Comparison of ENCODE assay signal across 1 mouse cellular context in the genomic region with DNA sequence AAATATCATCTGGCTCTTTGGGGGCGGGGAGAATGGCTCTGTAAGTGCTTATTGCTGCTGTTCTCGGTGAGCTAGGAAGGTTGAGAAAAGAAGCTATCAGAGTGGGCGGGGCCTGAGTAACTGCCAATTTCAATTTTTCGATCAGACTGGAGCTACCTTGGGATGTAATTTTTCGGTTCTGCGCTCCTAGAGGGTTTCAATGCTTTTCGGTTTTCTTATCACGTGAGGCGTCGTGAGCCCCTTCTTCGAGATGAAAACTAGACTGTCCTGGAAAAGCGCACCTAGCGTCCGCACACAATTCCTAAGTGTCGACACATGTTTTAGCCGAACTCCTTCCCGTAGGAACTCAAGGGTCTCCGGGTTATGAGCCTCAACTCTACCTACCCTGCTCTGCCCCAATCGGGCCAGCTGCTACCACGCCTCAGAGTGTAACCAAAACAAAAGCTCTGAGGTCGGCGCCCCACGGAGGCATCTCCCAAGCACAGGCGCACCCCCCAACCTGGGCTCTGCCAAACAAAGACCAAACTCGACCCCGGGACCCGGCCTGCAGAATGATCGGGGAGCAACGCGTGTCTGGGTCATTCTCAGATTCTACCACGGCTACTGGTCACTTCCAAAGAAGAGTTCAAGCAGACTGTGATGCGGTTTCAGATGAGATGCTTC.
TF ChIP-seq lines count a peak whose summit lies in the region.

No protein-coding gene starts in this region.

TF ChIP-seq in MEL, 35 proteins besides CTCF, POLR2A, EP300 and RAD21 (continued from another document):
- no peak for TF ChIP-seq MEF2A (IDR thresholded peaks at IDR 0.05; ENCODE audit: extremely low read depth, insufficient replicate concordance, low read depth, low read length, poor library complexity, severe bottlenecking)
- 0 out of 2 replicates have a peak, but pooled peaks have one; percentile 26 for TF ChIP-seq MAX (IDR thresholded peaks at IDR 0.05; ENCODE audit: low read length)
- peak; percentile 70 for TF ChIP-seq USF1 (IDR thresholded peaks at IDR 0.05; ENCODE audit: low read depth, low read length)
- peak; percentile 7; the same call in 1 of the 2 replicates for TF ChIP-seq BHLHE40 (IDR thresholded peaks at IDR 0.05; ENCODE audit: borderline replicate concordance, low read depth, low read length)
- TF ChIP-seq MXI1 (IDR thresholded peaks at IDR 0.05; ENCODE audit: low read depth, low read length), result peak; percentile 31
TF ChIP-seq in MEL: peak in this region for 5.
